Mouse (Mus musculus): ENCODE data around the gene BC017158.

GRCm38 (mm10) chr7:128324977-128325376, 27.0 kb upstream of the BC017158 start:
- TF ChIP-seq CTCF (IDR thresholded peaks at IDR 0.05; ENCODE audit: low read depth, low read length) (no peak), TAL1 (conservative IDR thresholded peaks at IDR 0.05; ENCODE audit: low read depth, low read length) (no peak)
